Mouse (Mus musculus): ENCODE measurements at regions not wholly inside any gene's neighbourhood (a gene's known extent, or its start where the extent isn't known, plus 50 kb on each side); places are given as distances from the start of the nearest gene placed in this dataset.
A peak's percentile ranks its signal among the peaks of the same experiment; 100 is the strongest.

DNA sequence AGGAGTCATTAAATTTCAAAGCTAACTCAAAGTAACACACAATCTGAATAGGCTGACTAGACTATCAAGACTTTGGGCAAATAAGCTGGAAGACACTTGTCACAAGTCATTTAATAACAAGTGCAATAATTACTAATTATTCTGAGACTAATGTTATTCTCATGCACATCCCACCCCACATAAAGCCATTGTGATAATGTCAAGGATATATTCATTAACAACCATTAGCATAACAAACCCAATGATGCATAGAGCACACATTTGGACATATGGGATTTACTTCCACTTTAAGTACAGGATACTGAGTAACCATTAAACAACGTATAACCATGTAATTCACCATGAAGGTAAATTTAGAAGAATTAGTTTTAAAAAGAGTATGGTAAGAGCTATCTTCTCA is 135.0 kb upstream of the Arpp21 start:
- H3K9ac ChIP-seq, result no peak overlapping the region
- H3K4me2 ChIP-seq, result no peak overlapping the region
- no peaks in the 10 kb centered on the region for H3K4me1 ChIP-seq
- H3K27ac ChIP-seq, result no peak overlapping the region
- no peaks in the 10 kb centered on the region for H3K36me3 ChIP-seq (replicated peaks)
- no peak for ATAC-seq (replicated peaks)
- WGBS, result 73% methylated on average over 1 of the region's 1 CpGs
- no peaks in the 10 kb centered on the region for H3K9me3 ChIP-seq
- H3K4me3 ChIP-seq, result no peak overlapping the region
- no peaks in the 10 kb centered on the region for H3K27me3 ChIP-seq (replicated peaks)

DNA sequence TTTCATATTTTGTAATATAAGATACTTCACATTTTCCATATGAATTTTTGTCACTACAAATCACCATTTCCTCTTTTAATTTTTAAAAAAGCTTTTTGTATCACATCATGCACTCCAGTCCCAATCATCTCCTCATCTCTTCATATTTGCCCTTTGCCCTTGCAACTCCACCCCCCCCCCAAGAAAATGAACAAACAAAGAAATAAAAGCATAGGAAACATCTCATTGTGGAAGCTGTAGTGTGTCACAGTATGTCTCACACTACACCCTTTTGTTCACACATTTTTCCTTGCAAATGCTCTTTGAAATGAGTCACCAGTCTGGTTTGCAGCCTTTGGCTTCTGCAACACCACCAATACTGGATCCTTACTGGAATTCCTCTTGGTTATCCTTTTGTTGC is 131.6 kb upstream of the Arpp21 start:
- Histone ChIP-seq H3K4me3 (no peak overlapping the region), H3K27me3 (replicated peaks) (no peaks in the 10 kb centered on the region), H3K4me1 (no peaks in the 10 kb centered on the region), H3K9me3 (no peaks in the 10 kb centered on the region), H3K9ac (no peak overlapping the region), H3K36me3 (replicated peaks) (no peaks in the 10 kb centered on the region), H3K27ac (no peak overlapping the region), H3K4me2 (no peak overlapping the region)
- ATAC-seq (replicated peaks), result no peak

DNA sequence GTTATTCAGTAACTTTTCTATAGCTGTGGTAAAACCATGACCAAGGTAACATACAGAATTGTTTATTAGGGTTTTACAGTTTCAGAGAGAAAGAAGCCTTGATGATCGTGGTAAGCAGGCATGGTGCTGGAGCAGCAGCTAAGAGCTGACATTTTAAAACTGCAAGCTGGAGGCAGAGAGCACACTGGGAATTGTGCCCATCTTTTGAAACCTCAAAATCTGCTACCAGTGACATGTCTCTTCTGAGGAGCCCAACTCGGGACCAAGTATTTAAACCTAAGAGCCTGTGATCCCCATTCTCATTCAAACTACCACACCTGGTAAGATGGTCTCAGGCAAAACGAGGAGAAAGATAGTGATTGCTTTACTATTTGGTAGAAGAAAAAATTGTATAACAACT is 125.6 kb upstream of the Arpp21 start:
- Histone ChIP-seq H3K9ac (no peak overlapping the region), H3K27me3 (replicated peaks) (no peaks in the 10 kb centered on the region), H3K27ac (no peak overlapping the region), H3K4me3 (no peak overlapping the region), H3K4me2 (no peak overlapping the region), H3K4me1 (peaks cover 12% of the 10 kb centered on the region; the same call in 1 of the 2 replicates), H3K9me3 (no peaks in the 10 kb centered on the region), H3K36me3 (replicated peaks) (no peaks in the 10 kb centered on the region)
- no peak for ATAC-seq (replicated peaks)
- 89% methylated on average over 3 of the region's 3 CpGs for WGBS

DNA sequence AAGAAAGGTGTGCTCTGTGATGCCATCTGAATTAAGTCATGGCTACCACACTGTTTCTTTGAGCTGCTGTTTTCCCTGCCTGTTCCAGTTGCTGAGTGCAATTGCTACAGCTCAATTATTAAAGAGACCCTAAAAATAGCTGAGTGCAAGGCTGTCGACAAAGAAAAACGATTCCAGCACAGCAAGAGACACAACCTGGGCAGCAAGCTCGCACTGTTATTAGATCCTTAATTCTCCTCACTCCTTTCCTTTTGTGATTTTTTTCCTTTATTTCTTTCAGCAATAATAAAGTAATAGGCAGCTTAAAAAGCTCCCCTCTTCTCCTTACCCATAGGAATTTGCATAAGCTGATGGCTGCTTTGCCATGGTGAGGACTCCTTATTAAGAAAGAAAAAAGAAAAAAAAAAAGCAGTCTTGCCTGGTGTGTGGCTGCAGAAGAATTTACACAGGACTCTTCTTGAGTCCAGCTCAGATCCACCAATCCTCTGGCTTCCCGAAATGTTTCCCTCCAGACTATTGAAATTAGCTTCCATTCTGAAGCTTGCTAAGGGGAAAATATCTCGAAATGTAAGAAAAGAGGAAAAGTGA is 123.1 kb upstream of the Arpp21 start:
- no peaks in the 10 kb centered on the region for H3K9me3 ChIP-seq
- peaks cover 12% of the 10 kb centered on the region; the same call in 1 of the 2 replicates for H3K4me1 ChIP-seq
- H3K27ac ChIP-seq, result peak overlapping the region; percentile 71
- no peaks in the 10 kb centered on the region for H3K36me3 ChIP-seq (replicated peaks)
- no peak overlapping the region for H3K9ac ChIP-seq
- no peak overlapping the region for H3K4me3 ChIP-seq
- H3K4me2 ChIP-seq, result no peak overlapping the region
- WGBS, result 18% methylated on average over 5 of the region's 5 CpGs
- no peaks in the 10 kb centered on the region for H3K27me3 ChIP-seq (replicated peaks)
- ATAC-seq (replicated peaks), result no peak

DNA sequence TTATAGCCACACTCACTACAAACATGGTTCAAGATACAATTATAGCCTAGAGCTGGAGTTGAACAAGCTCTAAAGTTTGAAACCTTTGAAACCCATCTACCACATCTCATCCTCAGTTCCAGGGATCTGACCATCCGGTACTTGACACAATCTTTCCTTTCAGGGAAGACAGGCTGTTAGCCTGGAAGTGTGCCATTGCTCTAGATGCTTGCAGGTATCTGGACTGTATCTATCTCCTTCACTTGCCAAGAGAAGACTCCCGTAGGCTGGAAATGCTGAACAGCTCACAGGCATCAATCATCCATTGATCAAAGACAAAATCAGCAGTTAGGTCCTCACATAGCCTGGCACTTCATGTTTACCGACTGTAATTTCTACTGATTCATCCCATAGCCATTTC is 117.5 kb upstream of the Arpp21 start:
- no peak for ATAC-seq (replicated peaks)
- H3K4me2 ChIP-seq, result no peak overlapping the region
- 85% methylated on average over 3 of the region's 3 CpGs for WGBS

DNA sequence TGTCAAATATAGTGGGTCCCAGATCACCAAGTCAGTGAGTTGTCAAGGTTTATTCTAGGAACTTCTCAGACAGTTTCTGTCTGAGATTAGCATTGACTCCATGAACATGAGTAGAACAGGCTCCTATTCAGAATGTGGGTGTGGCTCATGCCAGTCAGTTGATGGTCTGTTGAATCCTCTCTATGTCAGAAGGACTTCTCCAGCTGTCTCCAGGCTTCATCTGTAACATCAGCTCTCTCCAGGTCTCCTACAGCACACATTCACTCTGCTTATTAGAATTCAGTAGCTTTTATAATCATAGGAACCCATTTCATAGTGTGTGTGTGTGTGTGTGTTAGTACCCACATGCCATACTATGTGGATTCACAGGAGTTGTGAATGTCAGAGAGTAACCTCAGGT is 113.2 kb upstream of the Arpp21 start:
- H3K9me3 ChIP-seq, result no peaks in the 10 kb centered on the region
- no peak for ATAC-seq (replicated peaks)

More for the DNA sequence above, 117.5 kb upstream of the Arpp21 start:
- Histone ChIP-seq H3K27ac (no peak overlapping the region), H3K4me1 (peaks cover 1% of the 10 kb centered on the region; the same call in 1 of the 2 replicates), H3K4me3 (no peak overlapping the region), H3K9me3 (no peaks in the 10 kb centered on the region), H3K9ac (no peak overlapping the region), H3K27me3 (replicated peaks) (no peaks in the 10 kb centered on the region), H3K36me3 (replicated peaks) (no peaks in the 10 kb centered on the region)

DNA sequence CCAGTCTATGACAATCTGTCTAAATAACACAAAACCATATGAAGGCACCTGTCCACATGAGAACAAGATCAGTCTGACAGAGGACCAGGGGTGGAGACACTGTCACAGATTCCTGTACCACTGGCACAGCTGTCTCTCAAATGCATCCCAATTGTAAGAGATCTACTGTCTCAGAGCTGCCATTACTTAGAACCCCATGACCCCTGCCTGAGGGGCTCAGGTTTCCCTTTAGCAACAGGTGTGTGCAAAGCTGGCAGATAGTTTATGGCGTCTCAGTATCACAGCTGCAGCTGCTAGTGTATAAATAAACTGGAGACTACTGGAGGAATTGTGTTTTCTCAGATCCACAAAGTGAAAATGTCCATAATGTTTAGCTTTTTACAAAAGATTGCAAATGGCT is 109.1 kb upstream of the Arpp21 start:
- no peak for ATAC-seq (replicated peaks)
- H3K4me3 ChIP-seq, result no peak overlapping the region
- H3K4me1 ChIP-seq, result no peaks in the 10 kb centered on the region
- no peaks in the 10 kb centered on the region for H3K27me3 ChIP-seq (replicated peaks)
- no peak overlapping the region for H3K4me2 ChIP-seq
- H3K27ac ChIP-seq, result no peak overlapping the region
- 74% methylated on average over 1 of the region's 1 CpGs for WGBS
- no peak overlapping the region for H3K9ac ChIP-seq
- H3K9me3 ChIP-seq, result no peaks in the 10 kb centered on the region
- H3K36me3 ChIP-seq (replicated peaks), result no peaks in the 10 kb centered on the region

More for the DNA sequence above, 113.2 kb upstream of the Arpp21 start:
- no peaks in the 10 kb centered on the region for H3K27me3 ChIP-seq (replicated peaks)
- H3K36me3 ChIP-seq (replicated peaks), result no peaks in the 10 kb centered on the region
- no peak overlapping the region for H3K9ac ChIP-seq
- H3K27ac ChIP-seq, result no peak overlapping the region
- no peak overlapping the region for H3K4me2 ChIP-seq
- no peaks in the 10 kb centered on the region for H3K4me1 ChIP-seq
- H3K4me3 ChIP-seq, result no peak overlapping the region

DNA sequence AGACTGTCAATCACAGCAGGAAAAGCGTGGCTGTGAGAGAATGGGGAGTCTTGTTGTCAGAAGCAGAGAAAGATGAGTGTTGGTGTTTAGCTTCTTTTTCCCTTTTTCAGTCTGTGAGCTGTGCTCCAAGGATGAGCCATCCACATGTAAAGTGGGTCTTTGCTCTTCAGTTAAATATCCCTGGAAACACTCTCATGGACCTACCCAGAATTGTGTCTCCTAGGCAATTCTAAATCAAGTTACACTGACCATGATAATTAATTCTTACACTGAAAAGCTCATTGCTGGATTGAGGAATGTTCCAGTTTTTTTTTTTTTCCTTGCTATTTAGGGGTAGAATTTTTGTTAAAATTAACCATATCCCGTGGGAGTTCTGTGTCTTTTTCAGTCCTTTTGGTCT is 104.6 kb upstream of the Arpp21 start:
- no peaks in the 10 kb centered on the region for H3K36me3 ChIP-seq (replicated peaks)
- no peak overlapping the region for H3K4me2 ChIP-seq
- 74% methylated on average over 2 of the region's 2 CpGs for WGBS
- no peak overlapping the region for H3K27ac ChIP-seq
- ATAC-seq (replicated peaks), result no peak
- H3K9ac ChIP-seq, result no peak overlapping the region
- H3K27me3 ChIP-seq (replicated peaks), result no peaks in the 10 kb centered on the region
- no peaks in the 10 kb centered on the region for H3K4me1 ChIP-seq
- no peaks in the 10 kb centered on the region for H3K9me3 ChIP-seq
- no peak overlapping the region for H3K4me3 ChIP-seq

DNA sequence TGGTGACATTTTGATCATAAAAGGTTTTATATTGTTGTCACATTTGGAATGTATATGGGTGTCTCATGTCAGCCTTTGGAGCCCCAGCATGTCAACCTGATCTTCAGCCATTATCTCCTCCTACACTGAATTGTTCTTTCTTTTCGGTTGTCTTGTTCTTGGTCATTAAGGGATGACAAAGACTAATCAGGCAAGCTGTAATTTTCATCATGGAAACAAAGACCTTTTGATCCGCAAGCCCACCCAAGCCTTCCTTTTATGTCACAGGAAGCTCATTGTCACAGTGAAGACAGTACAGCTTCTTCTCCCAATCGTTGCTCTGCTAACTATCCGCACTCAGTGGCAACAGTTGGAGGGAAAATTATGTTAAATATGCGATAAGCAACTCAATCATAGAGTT is 84.3 kb upstream of the Arpp21 start:
- Histone ChIP-seq H3K27me3 (replicated peaks) (no peaks in the 10 kb centered on the region), H3K4me2 (no peak overlapping the region), H3K4me1 (no peaks in the 10 kb centered on the region), H3K36me3 (replicated peaks) (no peaks in the 10 kb centered on the region), H3K9me3 (no peaks in the 10 kb centered on the region), H3K4me3 (no peak overlapping the region), H3K27ac (no peak overlapping the region), H3K9ac (no peak overlapping the region)
- WGBS, result 72% methylated on average over 5 of the region's 5 CpGs
- no peak for ATAC-seq (replicated peaks)

DNA sequence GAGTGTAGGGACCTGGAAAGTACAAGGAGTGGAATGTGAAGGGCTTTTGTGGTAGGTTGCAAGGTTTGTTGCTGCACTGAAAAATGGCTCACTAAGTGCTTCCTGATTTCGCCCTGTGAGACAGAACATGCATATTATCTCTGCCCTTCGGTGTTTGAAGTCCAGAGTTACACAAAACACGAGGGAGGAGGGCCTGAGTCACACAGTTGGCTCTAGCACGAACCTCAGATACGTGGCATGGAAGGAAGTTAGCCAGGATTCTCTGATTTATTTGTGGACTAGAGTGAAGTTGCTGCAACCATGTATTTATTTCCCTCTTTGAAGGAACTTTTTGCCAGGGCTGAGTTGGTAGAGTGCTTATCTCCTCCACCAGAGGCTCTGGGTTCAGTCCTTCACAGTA is 73.2 kb upstream of the Arpp21 start:
- 81% methylated on average over 5 of the region's 5 CpGs for WGBS
- Histone ChIP-seq H3K4me3 (no peak overlapping the region), H3K4me1 (no peaks in the 10 kb centered on the region), H3K4me2 (no peak overlapping the region), H3K9me3 (no peaks in the 10 kb centered on the region), H3K27ac (no peak overlapping the region), H3K27me3 (replicated peaks) (no peaks in the 10 kb centered on the region), H3K9ac (no peak overlapping the region), H3K36me3 (replicated peaks) (no peaks in the 10 kb centered on the region)
- no peak for ATAC-seq (replicated peaks)

DNA sequence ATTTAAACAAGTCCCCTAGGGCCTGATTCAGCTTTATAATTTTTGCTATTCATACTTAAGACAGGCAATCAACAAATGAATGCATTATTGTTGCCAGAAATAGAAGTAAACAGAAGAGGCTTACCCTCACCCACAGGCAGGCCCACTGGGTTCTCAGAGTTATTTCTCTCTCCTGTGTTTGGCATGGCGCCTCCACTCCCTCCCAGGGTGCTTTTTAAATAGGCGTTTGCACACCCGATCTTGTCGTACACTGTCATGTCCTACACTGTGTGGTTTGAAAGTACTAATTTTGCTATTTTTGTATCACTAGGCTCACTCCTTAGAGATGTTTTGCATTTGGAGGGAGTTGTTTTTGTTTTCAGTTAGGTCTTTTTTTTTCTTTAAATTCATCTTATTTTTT is 72.1 kb upstream of the Arpp21 start:
- Histone ChIP-seq H3K36me3 (replicated peaks) (no peaks in the 10 kb centered on the region), H3K9ac (no peak overlapping the region), H3K4me2 (no peak overlapping the region), H3K27ac (no peak overlapping the region), H3K27me3 (replicated peaks) (no peaks in the 10 kb centered on the region), H3K4me1 (no peaks in the 10 kb centered on the region), H3K4me3 (no peak overlapping the region), H3K9me3 (no peaks in the 10 kb centered on the region)
- ATAC-seq (replicated peaks), result no peak
- WGBS, result 77% methylated on average over 4 of the region's 4 CpGs

DNA sequence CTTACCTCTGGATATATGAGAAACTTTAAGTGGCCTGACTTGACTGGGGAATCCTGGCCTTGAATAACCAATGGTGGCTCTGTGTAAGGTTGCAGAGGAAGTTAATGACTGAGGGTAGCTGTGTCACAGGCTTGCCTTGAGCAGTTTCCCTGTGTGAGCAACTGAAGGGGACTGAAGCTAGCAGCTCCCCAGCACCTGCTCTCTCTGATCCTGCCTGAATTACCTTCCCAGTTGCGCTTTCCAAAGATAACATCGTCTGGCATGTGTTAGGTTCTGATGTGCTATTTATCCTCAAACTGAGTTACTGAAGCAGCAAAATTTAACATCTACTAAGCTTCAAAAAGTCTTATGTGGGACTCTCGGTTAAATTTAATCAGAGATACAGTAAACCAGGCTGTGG is 56.1 kb upstream of the Arpp21 start:
- H3K27me3 ChIP-seq (replicated peaks), result no peaks in the 10 kb centered on the region
- no peak for ATAC-seq (replicated peaks)
- H3K36me3 ChIP-seq (replicated peaks), result no peaks in the 10 kb centered on the region
- H3K9me3 ChIP-seq, result no peaks in the 10 kb centered on the region
- H3K4me2 ChIP-seq, result no peak overlapping the region
- no peaks in the 10 kb centered on the region for H3K4me1 ChIP-seq
- 93% methylated on average over 3 of the region's 3 CpGs for WGBS
- H3K9ac ChIP-seq, result no peak overlapping the region
- no peak overlapping the region for H3K4me3 ChIP-seq
- no peak overlapping the region for H3K27ac ChIP-seq
